Mouse (Mus musculus) cerebellum, adult 2 months (tissue): ENCODE results near the gene Syn1. TPM values are rescaled to one million over a fixed set of nuclear protein-coding genes. Genes with fewer than 3 reads are reported as not detected.

ENCODE experiments used
- DNase-seq, 2 experiments: peaks; one replicate each; pipeline ENCODE4 v3.0.0; 2021
- H3K27ac ChIP-seq: fragments of 200-500 bp; 2 replicates; pipeline ENCODE4 v1.5.1; 2012; ENCODE audit warnings: low read length, control low read depth, inconsistent platforms; ENCODE audit not compliant: insufficient read depth
- H3K27me3 ChIP-seq: fragments of 200-500 bp; 2 replicates; pipeline ENCODE4 v1.6.1; 2012; ENCODE audit warnings: inconsistent platforms, mild to moderate bottlenecking, low read length, moderate library complexity; ENCODE audit not compliant: control insufficient read depth, insufficient read depth
- H3K4me1 ChIP-seq: fragments of 200-500 bp; 2 replicates; pipeline ENCODE4 v1.6.1; 2011; ENCODE audit warnings: low read length; ENCODE audit not compliant: control insufficient read depth, insufficient read depth
- H3K4me3 ChIP-seq: fragments of 200-500 bp; replicated peaks from 2 replicates; pipeline ENCODE3; 2011; ENCODE audit warnings: mild to moderate bottlenecking, low read depth, low read length, control low read depth; ENCODE audit not compliant: insufficient read depth
- CTCF ChIP-seq: fragments of 200-500 bp; IDR thresholded peaks from 2 replicates; pipeline ENCODE4 v1.5.1; 2011; ENCODE audit warnings: low read depth, mild to moderate bottlenecking, control low read depth, low read length, moderate library complexity, borderline replicate concordance; ENCODE audit not compliant: insufficient read depth
- POLR2A ChIP-seq: fragments of 200-500 bp; IDR thresholded peaks from 2 replicates; pipeline ENCODE4 v1.6.1; 2011; ENCODE audit warnings: low read length, control low read depth, borderline replicate concordance; ENCODE audit not compliant: insufficient read depth
- WGBS: fragments of 180-500 bp; shearing (Covaris S2); methylation state at CpG from one replicate; pipeline ENCODE4 v1.1.7; 2018; 5-methylcytosine and 5-hydroxymethylcytosine counted together
- polyA plus RNA-seq: library from polyadenylated mRNA; depleted of rRNA; stranded (reverse); fragments of >200 nt; gene quantifications from 2 replicates; pipeline ENCODE4 v1.2.3, GENCODE M21; 2012; rRNA removed

The Syn1 gene
- polyA plus RNA-seq, 1 experiment: 164 TPM

DNA sequence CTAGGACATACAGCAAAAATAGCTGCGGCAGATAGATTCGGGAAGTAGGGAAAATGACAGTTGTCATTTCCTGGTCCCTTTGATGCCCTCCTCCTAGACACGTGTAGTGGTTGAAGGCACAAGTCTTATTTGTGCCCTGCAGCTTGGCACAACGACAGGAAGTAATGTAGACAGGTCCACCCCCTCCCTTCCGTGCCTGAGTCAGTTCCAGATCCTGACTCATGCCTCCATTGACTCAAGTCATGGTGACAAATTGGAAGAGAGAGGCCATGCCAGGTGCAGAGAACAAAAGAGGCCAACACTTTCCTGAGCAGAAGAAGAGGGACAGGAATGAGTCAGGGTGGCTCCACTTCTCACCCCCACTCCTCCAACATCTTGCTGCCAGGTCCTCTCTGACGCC is 103.8 kb downstream of the Syn1 start:
- Histone ChIP-seq H3K27me3 (no peaks in the 10 kb centered on the region), H3K4me1 (peaks cover 6% of the 10 kb centered on the region), H3K4me3 (no peak overlapping the region), H3K27ac (no peak overlapping the region)
- peak; percentile 37 to 63 for DNase-seq
- 27% methylated on average over 6 of the region's 6 CpGs for WGBS
- no peak for TF ChIP-seq CTCF
- TF ChIP-seq POLR2A: no peak

Other genes starting within 250 kb of the Syn1 start
- gene Cdk16, start 233.1 kb downstream of the Syn1 start, polyA plus RNA-seq: 579 and 612 TPM in 2 replicates
- 66.2 and 69.0 TPM in 2 replicates for gene Usp11, start 217.1 kb downstream of the Syn1 start, polyA plus RNA-seq
- gene Araf, start 123.2 kb downstream of the Syn1 start, polyA plus RNA-seq: 306 and 313 TPM in 2 replicates
- 1.1 and 1.9 TPM in 2 replicates for gene Timp1, start 50.8 kb downstream of the Syn1 start, polyA plus RNA-seq
- 31.1 and 32.5 TPM in 2 replicates for gene Cfp, start 10.6 kb upstream of the Syn1 start, polyA plus RNA-seq
- 35.5 and 42.0 TPM in 2 replicates for gene Elk1, start 29.6 kb upstream of the Syn1 start, polyA plus RNA-seq
- gene Uxt, start 41.0 kb upstream of the Syn1 start, polyA plus RNA-seq: 14.9 and 16.7 TPM in 2 replicates
- 9.3 and 9.6 TPM in 2 replicates for gene Zfp182, start 141.3 kb upstream of the Syn1 start, polyA plus RNA-seq
- not detected in 2 replicates for gene Spaca5, start 147.4 kb upstream of the Syn1 start, polyA plus RNA-seq
- gene Zfp300, start 168.5 kb upstream of the Syn1 start, polyA plus RNA-seq: 2.3 and 3.0 TPM in 2 replicates
- gene Ssxa1, start 194.8 kb upstream of the Syn1 start, polyA plus RNA-seq: not detected in 2 replicates